Mouse (Mus musculus): ENCODE data around the gene Catip. TPM values are rescaled to one million over a fixed set of nuclear protein-coding genes. Genes with fewer than 3 reads are reported as not detected.
A peak's percentile ranks its signal among the peaks of the same experiment; 100 is the strongest.

Gene Catip
- polyA plus RNA-seq, 1 experiment from 2014 or later, result 1.1 TPM

DNA sequence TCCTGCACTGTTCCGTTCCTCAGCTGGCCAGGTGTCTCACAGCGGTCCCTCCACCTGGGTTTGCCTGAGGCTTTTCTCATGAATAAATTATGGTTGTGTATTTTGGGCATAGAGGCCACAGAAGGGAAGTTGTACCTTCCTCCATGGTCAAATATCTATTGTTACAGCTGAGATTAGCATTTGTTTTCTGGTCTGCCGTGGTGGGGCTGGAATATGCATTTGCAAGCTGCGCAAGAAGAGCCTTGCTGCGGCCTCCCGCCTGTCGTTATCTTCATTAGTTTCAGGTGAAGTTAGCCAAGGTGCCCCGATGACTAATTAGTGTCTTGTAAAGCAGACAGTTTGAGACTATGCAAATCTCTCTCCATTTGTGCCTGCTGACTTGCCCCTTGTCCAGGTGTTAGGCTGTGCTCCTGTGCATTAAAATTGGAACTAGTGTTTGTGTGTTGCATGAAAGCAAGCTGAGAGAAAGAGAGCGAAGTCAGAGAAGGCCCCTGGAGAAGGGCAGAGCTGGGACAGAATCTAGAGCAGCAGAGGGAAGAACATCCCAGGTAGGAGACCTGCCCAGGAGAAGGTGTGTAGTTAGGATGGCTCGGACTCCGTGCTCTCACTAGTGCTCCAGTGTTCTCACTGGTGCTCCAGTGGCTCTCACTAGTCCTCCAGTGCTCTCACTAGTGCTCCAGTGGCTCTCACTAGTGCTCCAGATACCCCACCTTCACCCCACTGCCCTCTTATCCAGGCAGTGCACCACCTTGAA is 17.6 kb upstream of the Catip start:
- Histone ChIP-seq H3K27ac (no peak overlapping the region), H3K4me2 (no peak overlapping the region), H3K36me3 (peaks cover 1% of the 10 kb centered on the region), H3K27me3 (no peaks in the 10 kb centered on the region), H3K9me3 (no peaks in the 10 kb centered on the region), H3K9ac (no peak overlapping the region), H3K4me1 (no peaks in the 10 kb centered on the region), H3K4me3 (no peak overlapping the region)
- no peak for ATAC-seq (ENCODE audit: borderline replicate concordance, extremely low read depth, low FRiP score, low TSS enrichment)
- WGBS, result 82% methylated on average over 11 of the region's 11 CpGs

DNA sequence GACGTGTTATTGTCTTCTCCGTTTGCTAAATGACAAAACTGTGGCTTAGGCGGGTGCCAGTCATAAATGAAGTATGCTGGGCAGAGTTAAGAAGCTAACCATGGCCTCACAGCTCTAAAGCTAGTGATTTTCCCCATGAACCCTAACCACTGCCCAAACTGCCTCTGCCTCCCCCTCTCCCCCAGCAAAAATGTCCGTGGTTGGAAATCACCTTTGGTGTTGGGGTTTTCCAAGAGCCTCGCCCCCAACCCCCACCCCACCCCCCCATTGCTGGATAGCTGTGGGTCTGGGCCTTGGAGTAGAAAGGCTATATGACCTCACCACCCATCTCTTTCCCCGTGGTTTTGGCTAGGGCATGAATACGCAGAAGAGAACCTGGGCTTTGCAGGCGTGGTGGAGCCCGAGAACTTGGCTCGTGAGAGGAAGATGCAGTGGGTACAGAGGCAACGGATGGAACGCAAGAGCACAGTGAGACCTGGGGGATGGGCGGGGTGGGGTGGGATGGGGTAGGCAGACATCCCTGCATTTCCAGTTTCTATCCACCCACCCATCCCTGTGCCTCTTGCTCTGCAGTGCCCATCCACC is 10.6 kb upstream of the Catip start:
- H3K36me3 ChIP-seq, result peaks cover 15% of the 10 kb centered on the region
- no peaks in the 10 kb centered on the region for H3K9me3 ChIP-seq
- H3K27me3 ChIP-seq, result no peaks in the 10 kb centered on the region
- H3K9ac ChIP-seq, result no peak overlapping the region
- WGBS, result 93% methylated on average over 13 of the region's 13 CpGs
- no peak overlapping the region for H3K27ac ChIP-seq
- no peak overlapping the region for H3K4me2 ChIP-seq
- H3K4me3 ChIP-seq, result no peak overlapping the region
- H3K4me1 ChIP-seq, result no peaks in the 10 kb centered on the region
- ATAC-seq (ENCODE audit: borderline replicate concordance, extremely low read depth, low FRiP score, low TSS enrichment), result no peak

DNA sequence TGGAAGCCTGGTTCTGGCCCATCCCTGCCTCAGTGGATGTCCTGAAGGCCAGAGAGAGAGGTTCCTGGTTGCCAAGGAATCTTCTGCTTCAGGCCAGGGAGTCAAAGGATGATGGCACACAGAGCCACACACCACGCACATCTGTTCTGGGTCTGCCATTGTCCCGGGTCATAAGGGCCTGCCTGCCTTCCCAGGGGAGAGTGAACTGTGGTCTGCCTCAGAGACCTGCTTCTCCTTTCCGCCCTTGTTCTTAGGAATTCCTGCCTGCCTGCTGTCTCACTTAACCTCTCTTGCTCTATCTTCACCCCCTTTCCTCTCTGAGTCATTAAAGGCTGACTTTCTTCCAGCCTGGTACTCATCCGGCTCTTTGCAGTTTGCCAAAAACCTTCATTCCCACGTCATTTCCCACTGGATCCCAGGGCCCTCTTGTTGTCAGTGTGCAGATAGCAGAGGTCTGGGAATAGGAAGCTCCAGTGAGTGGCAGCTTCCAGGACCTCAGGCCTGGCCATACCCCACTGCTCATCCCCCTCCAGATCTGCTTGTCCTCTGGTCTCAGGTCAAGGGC is 9.3 kb upstream of the Catip start:
- H3K4me2 ChIP-seq, result no peak overlapping the region
- H3K9me3 ChIP-seq, result no peaks in the 10 kb centered on the region
- no peak overlapping the region for H3K4me3 ChIP-seq
- no peaks in the 10 kb centered on the region for H3K4me1 ChIP-seq
- H3K27ac ChIP-seq, result no peak overlapping the region
- H3K36me3 ChIP-seq, result peaks cover 15% of the 10 kb centered on the region
- H3K9ac ChIP-seq, result no peak overlapping the region
- ATAC-seq (ENCODE audit: borderline replicate concordance, extremely low read depth, low FRiP score, low TSS enrichment), result no peak
- 77% methylated on average over 5 of the region's 5 CpGs for WGBS
- no peaks in the 10 kb centered on the region for H3K27me3 ChIP-seq

DNA sequence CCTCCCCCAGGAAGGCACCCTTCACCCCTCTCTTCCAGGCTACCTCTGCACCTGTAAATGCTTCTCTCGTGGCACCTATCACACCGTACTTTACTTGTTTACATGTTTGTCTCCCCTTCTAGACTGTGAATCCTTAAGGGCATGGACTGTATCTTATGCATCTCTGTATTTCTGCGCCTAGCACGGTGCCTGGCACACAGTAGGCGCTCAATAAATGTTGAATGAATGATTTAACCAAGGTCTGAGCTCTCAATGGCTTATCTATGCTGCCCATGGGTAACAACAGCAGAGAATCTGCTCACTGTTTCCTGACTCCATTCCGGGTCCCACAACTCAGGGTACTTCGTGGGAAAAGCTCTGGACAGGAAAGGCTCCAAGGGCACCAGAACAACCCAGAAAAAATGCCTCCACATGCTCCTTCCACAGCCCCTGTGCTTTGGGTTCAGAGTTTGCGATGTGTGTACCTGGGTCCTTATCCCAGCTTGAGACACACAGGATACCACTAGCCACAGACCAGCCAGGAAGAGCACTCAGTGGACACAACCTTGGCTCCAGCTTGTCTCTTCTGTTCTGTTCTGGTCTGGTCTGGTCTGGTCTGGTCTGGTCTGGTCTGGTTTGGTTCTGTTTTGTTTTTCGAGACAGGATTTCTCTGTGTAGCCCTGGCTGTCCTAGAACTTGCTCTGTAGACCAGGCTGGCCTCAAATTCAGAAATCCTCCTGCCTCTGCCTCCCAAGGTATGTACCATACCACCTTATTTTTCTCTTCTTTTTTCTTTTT is 8.3 kb upstream of the Catip start:
- Histone ChIP-seq H3K9ac (no peak overlapping the region), H3K36me3 (peaks cover 15% of the 10 kb centered on the region), H3K4me1 (no peaks in the 10 kb centered on the region), H3K27ac (no peak overlapping the region), H3K9me3 (no peaks in the 10 kb centered on the region), H3K27me3 (no peaks in the 10 kb centered on the region), H3K4me3 (no peak overlapping the region), H3K4me2 (no peak overlapping the region)
- ATAC-seq (ENCODE audit: borderline replicate concordance, extremely low read depth, low FRiP score, low TSS enrichment), result no peak
- WGBS, result 85% methylated on average over 9 of the region's 9 CpGs

DNA sequence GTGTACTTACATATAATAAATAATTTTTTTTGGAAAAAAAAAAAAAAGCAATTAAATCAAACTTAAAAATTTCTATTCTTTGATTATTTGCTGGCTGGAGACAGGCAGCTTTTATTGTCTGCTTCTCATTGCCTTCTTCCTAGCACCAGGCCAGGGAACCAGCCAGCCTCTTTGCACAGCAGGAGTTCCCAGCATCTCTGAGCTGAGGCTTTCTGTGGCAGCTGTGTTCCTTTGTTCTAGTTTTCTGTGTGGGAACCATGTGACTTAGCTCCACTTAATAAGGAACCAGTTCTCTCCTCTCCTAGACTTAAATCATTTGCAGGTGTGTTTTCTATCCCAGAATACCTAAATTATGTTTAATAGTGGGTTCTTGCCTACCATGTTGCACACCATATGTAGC is 4.4 kb upstream of the Catip start:
- H3K27me3 ChIP-seq, result no peaks in the 10 kb centered on the region

DNA sequence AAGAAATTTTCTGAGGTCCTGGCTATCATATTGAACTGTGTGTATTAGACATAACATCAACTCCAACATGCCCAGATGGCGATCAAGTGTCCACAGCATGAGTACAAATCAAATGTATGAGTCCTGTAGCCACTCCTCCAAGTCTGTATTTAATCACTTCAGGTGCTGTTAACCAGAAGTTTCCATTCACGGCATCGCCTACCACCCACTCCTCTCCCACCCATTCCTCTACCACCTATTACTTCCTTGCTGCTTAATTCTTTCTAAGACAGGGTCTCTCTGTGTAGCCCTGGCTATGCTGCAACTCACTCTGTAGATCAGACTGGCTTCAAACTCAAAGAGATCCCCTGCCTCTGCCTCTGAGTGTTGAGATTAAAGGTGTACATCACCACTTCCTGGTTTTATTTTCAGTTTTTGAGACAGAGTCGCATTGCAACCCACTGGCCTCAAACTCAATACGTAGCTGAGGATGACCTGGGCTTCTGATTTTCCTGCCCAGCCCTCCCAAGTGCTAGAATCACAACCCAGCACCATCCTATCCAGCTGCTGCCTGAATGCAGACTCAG is 1.9 kb upstream of the Catip start:
- Histone ChIP-seq H3K36me3 (no peaks in the 10 kb centered on the region), H3K4me2 (no peak overlapping the region), H3K4me1 (0 out of 2 replicates have a peak, but pooled peaks cover 7% of the 10 kb centered on the region), H3K27ac (no peak overlapping the region), H3K9me3 (no peaks in the 10 kb centered on the region), H3K27me3 (no peaks in the 10 kb centered on the region), H3K9ac (no peak overlapping the region), H3K4me3 (no peak overlapping the region)
- 73% methylated on average over 5 of the region's 5 CpGs for WGBS
- ATAC-seq (ENCODE audit: borderline replicate concordance, extremely low read depth, low FRiP score, low TSS enrichment), result no peak

More for the DNA sequence above, 4.4 kb upstream of the Catip start:
- no peak overlapping the region for H3K4me3 ChIP-seq
- no peak overlapping the region for H3K4me2 ChIP-seq
- H3K36me3 ChIP-seq, result peaks cover 2% of the 10 kb centered on the region; the same call in 1 of the 2 replicates
- 0 out of 2 replicates have a peak, but pooled peaks cover 6% of the 10 kb centered on the region for H3K4me1 ChIP-seq
- H3K9me3 ChIP-seq, result no peaks in the 10 kb centered on the region
- no peak overlapping the region for H3K27ac ChIP-seq
- ATAC-seq (ENCODE audit: borderline replicate concordance, extremely low read depth, low FRiP score, low TSS enrichment), result no peak
- H3K9ac ChIP-seq, result no peak overlapping the region

DNA sequence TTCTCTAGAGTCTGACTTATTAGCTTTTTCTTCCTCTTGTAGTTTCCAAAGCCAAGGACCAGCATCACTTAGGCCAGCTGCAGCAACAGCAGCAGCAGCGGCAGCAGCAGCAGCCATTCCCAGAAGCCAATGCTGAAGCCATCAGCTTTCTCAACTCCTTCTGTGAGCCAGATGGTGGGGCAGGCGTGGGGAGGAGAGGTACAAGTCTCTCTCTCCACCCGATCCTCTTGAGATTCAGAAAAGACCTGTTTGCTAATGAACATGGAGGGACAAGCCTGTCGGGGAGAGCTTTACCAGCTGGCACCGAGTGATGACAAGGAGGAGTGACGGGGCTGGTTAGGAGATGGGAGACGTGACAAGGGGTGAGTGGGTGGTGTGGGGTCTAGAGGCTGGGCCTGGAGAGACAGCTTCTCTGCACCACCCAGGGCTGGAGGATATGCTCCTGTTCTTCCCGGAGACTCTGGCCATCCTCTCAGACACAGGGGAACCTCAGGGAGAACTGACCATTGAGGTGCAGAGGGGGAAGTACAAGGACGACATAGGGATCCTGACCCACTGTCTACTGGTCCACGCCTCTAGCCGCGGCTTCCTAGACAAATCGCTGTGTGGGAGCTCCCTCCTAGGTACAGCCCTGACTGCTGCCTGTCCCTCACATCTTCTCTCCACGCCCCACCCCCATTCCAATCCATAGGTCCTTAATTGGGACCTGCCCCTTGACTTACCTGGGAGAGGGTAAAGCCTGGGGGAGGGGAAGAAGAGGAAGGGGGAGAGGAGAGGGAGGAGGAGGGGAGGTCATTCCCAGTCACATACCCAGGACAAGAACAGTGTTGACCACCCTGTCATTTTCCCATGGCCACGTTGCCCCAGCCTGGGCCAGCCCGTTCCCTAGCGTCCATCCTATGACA is 669 bp downstream of the Catip start:
- H3K36me3 ChIP-seq, result no peaks in the 10 kb centered on the region
- no peaks in the 10 kb centered on the region for H3K9me3 ChIP-seq
- ATAC-seq (ENCODE audit: borderline replicate concordance, extremely low read depth, low FRiP score, low TSS enrichment), result peak; percentile 34
- H3K27me3 ChIP-seq, result no peaks in the 10 kb centered on the region
- H3K4me2 ChIP-seq, result peak overlapping the region; percentile 9; the same call in 1 of the 2 replicates
- H3K4me3 ChIP-seq, result no peak overlapping the region
- H3K27ac ChIP-seq, result no peak overlapping the region
- 54% methylated on average over 17 of the region's 17 CpGs for WGBS
- no peak overlapping the region for H3K9ac ChIP-seq
- H3K4me1 ChIP-seq, result peaks cover 8% of the 10 kb centered on the region

DNA sequence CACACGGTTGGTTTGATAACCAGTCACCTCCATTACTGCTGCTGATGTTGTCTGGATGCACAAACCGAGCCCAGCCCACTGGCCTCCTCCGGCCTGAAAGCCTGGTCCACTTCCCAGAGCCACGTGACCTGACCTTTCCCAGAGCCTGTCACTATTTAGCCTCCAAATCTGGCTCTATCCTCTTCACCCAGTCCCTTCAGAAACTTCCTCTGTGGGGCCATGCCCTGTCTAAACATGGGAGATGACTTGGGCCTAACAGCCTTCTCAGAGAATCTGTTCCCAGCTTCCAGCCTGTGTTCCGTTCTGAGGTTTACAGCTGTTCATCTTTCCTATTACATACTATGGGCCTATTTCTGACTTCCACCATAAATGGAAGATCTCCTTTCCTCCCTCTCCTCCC is 1.5 kb downstream of the Catip start:
- 55% methylated on average over 5 of the region's 5 CpGs for WGBS
- Histone ChIP-seq H3K4me2 (no peak overlapping the region), H3K27ac (no peak overlapping the region), H3K4me3 (no peak overlapping the region), H3K9me3 (no peaks in the 10 kb centered on the region), H3K4me1 (peaks cover 16% of the 10 kb centered on the region), H3K36me3 (no peaks in the 10 kb centered on the region), H3K27me3 (no peaks in the 10 kb centered on the region), H3K9ac (no peak overlapping the region)
- no peak for ATAC-seq (ENCODE audit: borderline replicate concordance, extremely low read depth, low FRiP score, low TSS enrichment)

DNA sequence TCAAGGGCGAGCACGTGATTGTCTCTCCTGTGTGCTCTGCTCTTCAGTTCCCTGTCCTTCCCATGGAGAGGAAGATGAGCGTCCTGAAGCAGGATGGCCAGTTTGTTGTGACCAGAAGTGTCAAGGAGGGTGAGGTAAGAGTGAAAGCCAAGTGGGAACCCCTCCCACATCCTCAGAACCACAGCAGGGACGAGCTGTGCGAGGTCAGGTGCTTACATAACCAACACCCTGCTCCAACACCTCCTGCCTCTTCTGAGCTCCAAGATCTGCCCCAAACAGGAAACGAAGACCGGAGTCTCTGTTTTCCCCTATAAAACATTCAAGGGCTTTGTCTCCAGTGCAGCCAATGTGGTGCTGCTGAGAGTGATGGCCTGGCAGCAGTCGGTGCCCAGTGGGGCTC is 2.4 kb downstream of the Catip start:
- WGBS, result 53% methylated on average over 8 of the region's 8 CpGs
- ATAC-seq (ENCODE audit: borderline replicate concordance, extremely low read depth, low FRiP score, low TSS enrichment), result no peak
- no peak overlapping the region for H3K4me3 ChIP-seq
- peaks cover 17% of the 10 kb centered on the region for H3K4me1 ChIP-seq
- H3K4me2 ChIP-seq, result no peak overlapping the region
- H3K27ac ChIP-seq, result no peak overlapping the region
- no peaks in the 10 kb centered on the region for H3K27me3 ChIP-seq
- no peaks in the 10 kb centered on the region for H3K9me3 ChIP-seq
- H3K9ac ChIP-seq, result no peak overlapping the region
- H3K36me3 ChIP-seq, result no peaks in the 10 kb centered on the region

DNA sequence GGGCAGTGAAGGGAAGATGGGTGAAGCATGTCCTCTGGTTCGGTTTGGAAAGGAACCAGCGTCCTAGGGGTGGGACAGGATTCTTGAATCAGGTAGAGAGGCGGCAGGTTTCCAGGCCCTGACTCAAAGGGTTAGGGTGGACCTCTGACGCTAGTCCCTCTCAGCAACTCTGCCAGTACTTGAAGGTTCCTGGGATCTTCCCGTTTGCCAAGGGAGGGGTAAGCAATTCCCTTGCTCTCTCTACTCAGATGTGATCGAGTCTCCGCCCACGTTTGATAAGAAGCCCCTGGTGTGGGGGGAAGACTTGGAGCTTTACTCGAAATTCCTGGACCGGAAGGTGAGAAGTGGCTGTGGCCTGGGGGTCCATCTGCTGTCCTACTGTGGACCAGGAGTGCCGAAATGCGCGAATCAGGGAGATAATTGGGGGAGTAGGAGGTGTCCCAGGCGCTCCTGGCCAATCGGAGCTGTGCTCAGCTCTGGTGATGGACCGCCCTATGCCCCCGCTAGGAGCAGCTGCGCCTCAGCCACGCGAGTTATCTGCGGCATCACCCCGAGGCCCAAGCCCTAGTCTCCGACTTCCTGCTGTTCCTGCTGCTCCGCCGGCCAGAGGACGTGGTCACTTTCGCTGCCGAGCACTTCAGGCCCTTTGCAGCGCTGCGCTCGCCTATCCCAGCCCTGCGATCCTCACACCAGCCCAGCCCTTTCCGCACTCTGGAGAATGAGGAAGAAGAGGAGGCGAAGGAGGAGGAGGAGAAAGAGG is 6.2 kb downstream of the Catip start:
- no peaks in the 10 kb centered on the region for H3K36me3 ChIP-seq
- H3K9me3 ChIP-seq, result no peaks in the 10 kb centered on the region
- WGBS, result 10% methylated on average over 34 of the region's 34 CpGs
- no peaks in the 10 kb centered on the region for H3K27me3 ChIP-seq
- peak overlapping the region; percentile 30 for H3K4me3 ChIP-seq
- no peak overlapping the region for H3K27ac ChIP-seq
- peak overlapping the region; percentile 73 for H3K4me2 ChIP-seq
- ATAC-seq (ENCODE audit: borderline replicate concordance, extremely low read depth, low FRiP score, low TSS enrichment), result peak; percentile 91
- H3K4me1 ChIP-seq, result peaks cover 10% of the 10 kb centered on the region
- H3K9ac ChIP-seq, result peak overlapping the region; percentile 39

All from lung, embryonic 15.5 days (tissue).